Mouse (Mus musculus): ENCODE measurements at regions not wholly inside any gene's neighbourhood (a gene's known extent, or its start where the extent isn't known, plus 50 kb on each side); places are given as distances from the start of the nearest gene placed in this dataset.

- Histone ChIP-seq H3K4me2 (ENCODE audit: low read depth, low read length) (no peak overlapping the region), H3K9ac (replicated peaks) (no peak overlapping the region), H3K36me3 (replicated peaks; ENCODE audit: insufficient read depth, low read length) (no peaks in the 10 kb centered on the region), H3K27ac (ENCODE audit: low read depth) (no peak overlapping the region), H3K4me1 (ENCODE audit: insufficient read depth) (no peaks in the 10 kb centered on the region), H3K4me3 (ENCODE audit: low read depth, low read length) (no peak overlapping the region), H3K27me3 (ENCODE audit: insufficient read depth, low read length) (no peaks in the 10 kb centered on the region), H3K9me3 (ENCODE audit: low read length) (no peaks in the 10 kb centered on the region)
- no peak for TF ChIP-seq CTCF (IDR thresholded peaks at IDR 0.05; ENCODE audit: low read depth)
- TF ChIP-seq EP300 (IDR thresholded peaks at IDR 0.05; ENCODE audit: low read depth): no peak
- no peak for ATAC-seq
- DNase-seq: no peak
- 72% methylated on average over 15 of the region's 15 CpGs for WGBS (ENCODE audit: insufficient replicate concordance)
Observed at GRCm38 (mm10) chr10:117530007-117530858, 99.1 kb upstream of the Cpm start.

GRCm38 (mm10) chr10:117529269-117530006 is 99.9 kb upstream of the Cpm start:
- no peaks in the 10 kb centered on the region for H3K36me3 ChIP-seq (replicated peaks; ENCODE audit: insufficient read depth, low read length)
- ATAC-seq (no peak), DNase-seq (no peak)
- TF ChIP-seq EP300 (IDR thresholded peaks at IDR 0.05; ENCODE audit: low read depth) (no peak), CTCF (IDR thresholded peaks at IDR 0.05; ENCODE audit: low read depth) (no peak)
- whole genome bisulfite sequencing (ENCODE audit: insufficient replicate concordance): 82% methylated on average over 7 of the region's 7 CpGs
- no peak overlapping the region for H3K4me2 ChIP-seq (ENCODE audit: low read depth, low read length)
- H3K4me3 ChIP-seq (ENCODE audit: low read depth, low read length): no peak overlapping the region
- H3K4me1 ChIP-seq (ENCODE audit: insufficient read depth): no peaks in the 10 kb centered on the region
- H3K27me3 ChIP-seq (ENCODE audit: insufficient read depth, low read length): no peaks in the 10 kb centered on the region
- H3K9me3 ChIP-seq (ENCODE audit: low read length): no peaks in the 10 kb centered on the region
- no peak overlapping the region for H3K9ac ChIP-seq (replicated peaks)
- no peak overlapping the region for H3K27ac ChIP-seq (ENCODE audit: low read depth)

GRCm38 (mm10) chr10:117528575-117529268 is 100.6 kb upstream of the Cpm start:
- Histone ChIP-seq H3K9me3 (ENCODE audit: low read length) (no peaks in the 10 kb centered on the region), H3K36me3 (replicated peaks; ENCODE audit: insufficient read depth, low read length) (no peaks in the 10 kb centered on the region), H3K4me1 (ENCODE audit: insufficient read depth) (no peaks in the 10 kb centered on the region), H3K4me2 (ENCODE audit: low read depth, low read length) (no peak overlapping the region), H3K27me3 (ENCODE audit: insufficient read depth, low read length) (no peaks in the 10 kb centered on the region), H3K27ac (ENCODE audit: low read depth) (no peak overlapping the region), H3K4me3 (ENCODE audit: low read depth, low read length) (no peak overlapping the region), H3K9ac (replicated peaks) (no peak overlapping the region)
- ATAC-seq (no peak), DNase-seq (no peak)
- TF ChIP-seq EP300 (IDR thresholded peaks at IDR 0.05; ENCODE audit: low read depth): no peak
- TF ChIP-seq CTCF (IDR thresholded peaks at IDR 0.05; ENCODE audit: low read depth): no peak
- 84% methylated on average over 8 of the region's 8 CpGs for WGBS (ENCODE audit: insufficient replicate concordance)

- no peaks in the 10 kb centered on the region for H3K36me3 ChIP-seq (replicated peaks; ENCODE audit: insufficient read depth, low read length)
- DNase-seq (no peak), ATAC-seq (no peak)
- no peak for TF ChIP-seq CTCF (IDR thresholded peaks at IDR 0.05; ENCODE audit: low read depth)
- no peak for TF ChIP-seq EP300 (IDR thresholded peaks at IDR 0.05; ENCODE audit: low read depth)
- no peaks in the 10 kb centered on the region for H3K4me1 ChIP-seq (ENCODE audit: insufficient read depth)
- 79% methylated on average over 6 of the region's 6 CpGs for WGBS (ENCODE audit: insufficient replicate concordance)
- no peaks in the 10 kb centered on the region for H3K9me3 ChIP-seq (ENCODE audit: low read length)
- no peak overlapping the region for H3K4me2 ChIP-seq (ENCODE audit: low read depth, low read length)
- H3K9ac ChIP-seq (replicated peaks): no peak overlapping the region
- H3K4me3 ChIP-seq (ENCODE audit: low read depth, low read length): no peak overlapping the region
- H3K27me3 ChIP-seq (ENCODE audit: insufficient read depth, low read length): no peaks in the 10 kb centered on the region
- H3K27ac ChIP-seq (ENCODE audit: low read depth): no peak overlapping the region
Observed at GRCm38 (mm10) chr10:117527979-117528378, 101.3 kb upstream of the Cpm start.

- ATAC-seq (no peak), DNase-seq (no peak)
- TF ChIP-seq EP300 (IDR thresholded peaks at IDR 0.05; ENCODE audit: low read depth) (no peak), CTCF (IDR thresholded peaks at IDR 0.05; ENCODE audit: low read depth) (no peak)
- WGBS (ENCODE audit: insufficient replicate concordance): 79% methylated on average over 5 of the region's 5 CpGs
- no peaks in the 10 kb centered on the region for H3K4me1 ChIP-seq (ENCODE audit: insufficient read depth)
- no peaks in the 10 kb centered on the region for H3K36me3 ChIP-seq (replicated peaks; ENCODE audit: insufficient read depth, low read length)
- no peaks in the 10 kb centered on the region for H3K27me3 ChIP-seq (ENCODE audit: insufficient read depth, low read length)
- H3K4me3 ChIP-seq (ENCODE audit: low read depth, low read length): no peak overlapping the region
- H3K4me2 ChIP-seq (ENCODE audit: low read depth, low read length): no peak overlapping the region
- H3K9ac ChIP-seq (replicated peaks): no peak overlapping the region
- H3K9me3 ChIP-seq (ENCODE audit: low read length): no peaks in the 10 kb centered on the region
- no peak overlapping the region for H3K27ac ChIP-seq (ENCODE audit: low read depth)
Observed at GRCm38 (mm10) chr10:117527243-117527642, 102.1 kb upstream of the Cpm start.

- Histone ChIP-seq H3K4me1 (ENCODE audit: insufficient read depth) (no peaks in the 10 kb centered on the region), H3K4me3 (ENCODE audit: low read depth, low read length) (no peak overlapping the region), H3K36me3 (replicated peaks; ENCODE audit: insufficient read depth, low read length) (no peaks in the 10 kb centered on the region), H3K4me2 (ENCODE audit: low read depth, low read length) (no peak overlapping the region), H3K27ac (ENCODE audit: low read depth) (no peak overlapping the region), H3K9me3 (ENCODE audit: low read length) (no peaks in the 10 kb centered on the region), H3K27me3 (ENCODE audit: insufficient read depth, low read length) (no peaks in the 10 kb centered on the region), H3K9ac (replicated peaks) (no peak overlapping the region)
- no peak for ATAC-seq
- DNase-seq: no peak
- TF ChIP-seq EP300 (IDR thresholded peaks at IDR 0.05; ENCODE audit: low read depth) (no peak), CTCF (IDR thresholded peaks at IDR 0.05; ENCODE audit: low read depth) (no peak)
- 62% methylated on average over 3 of the region's 3 CpGs for WGBS (ENCODE audit: insufficient replicate concordance)
Observed at GRCm38 (mm10) chr10:117526834-117527188, 102.5 kb upstream of the Cpm start.
